Mouse (Mus musculus): Measurements from ENCODE around the gene Cog2. TPM values are rescaled to one million over a fixed set of nuclear protein-coding genes. Genes with fewer than 3 reads are reported as not detected.

The Cog2 gene
- polyA plus RNA-seq, 1 experiment from 2014 or later = 24.6 TPM

DNA sequence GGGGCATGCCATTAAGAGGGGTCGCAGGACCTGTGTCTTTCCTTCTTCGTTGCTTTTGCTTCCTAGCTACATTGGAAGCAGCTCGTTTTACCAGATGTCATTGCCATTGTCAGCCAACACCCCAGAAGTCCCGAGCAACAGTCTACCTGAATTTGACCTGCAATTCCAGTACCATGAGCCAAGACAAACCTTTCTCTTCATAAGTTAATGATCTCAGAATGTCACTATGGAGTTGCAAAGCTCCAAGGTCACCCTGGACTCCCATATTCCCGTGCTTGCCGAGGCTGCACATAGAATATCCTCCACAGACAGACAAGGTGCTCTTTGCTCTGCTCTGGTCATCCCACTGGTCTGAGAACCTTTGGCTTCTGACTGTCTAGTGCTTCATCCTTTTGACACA, 46.6 kb downstream of the Cog2 start:
- ATAC-seq (replicated peaks; ENCODE audit: insufficient number of reproducible peaks, low FRiP score, low TSS enrichment) = no peak
- no peak overlapping the region for H3K9ac ChIP-seq (ENCODE audit: low read depth, low read length)
- WGBS (ENCODE audit: insufficient replicate concordance) = 82% methylated on average over 6 of the region's 6 CpGs

DNA sequence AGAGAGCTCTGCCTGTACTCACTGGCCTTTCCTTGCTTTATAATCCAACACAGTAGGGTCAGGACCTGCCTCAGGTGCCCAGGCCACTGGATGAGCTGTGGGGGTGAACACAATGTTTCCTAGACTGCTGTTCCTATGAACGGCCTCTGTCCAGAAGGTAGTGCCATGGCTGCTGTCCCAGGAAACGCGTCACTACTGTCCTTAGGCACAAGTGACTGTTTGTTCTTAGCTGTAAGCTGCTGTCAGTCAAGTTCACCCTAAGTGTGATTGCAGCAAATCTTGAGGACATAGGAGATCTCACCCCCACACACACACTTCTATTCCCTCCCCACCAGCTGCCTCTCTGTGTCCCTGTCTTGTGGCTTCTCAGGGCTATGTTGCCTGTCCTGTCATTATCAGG, 47.0 kb downstream of the Cog2 start:
- no peaks in the 10 kb centered on the region for H3K36me3 ChIP-seq (ENCODE audit: control insufficient read depth, insufficient read depth, low read length)
- H3K4me3 ChIP-seq (ENCODE audit: low read depth, low read length) = no peak overlapping the region
- no peak overlapping the region for H3K27ac ChIP-seq (ENCODE audit: low read depth, low read length)
- no peak overlapping the region for H3K9ac ChIP-seq (ENCODE audit: low read depth, low read length)
- no peak for ATAC-seq (replicated peaks; ENCODE audit: insufficient number of reproducible peaks, low FRiP score, low TSS enrichment)
- H3K27me3 ChIP-seq (ENCODE audit: control insufficient read depth, insufficient read depth, low read length) = peaks cover 2% of the 10 kb centered on the region; the same call in 1 of the 2 replicates
- 71% methylated on average over 3 of the region's 3 CpGs for WGBS (ENCODE audit: insufficient replicate concordance)
- H3K9me3 ChIP-seq (replicated peaks; ENCODE audit: control insufficient read depth, low read length) = no peaks in the 10 kb centered on the region
- H3K4me2 ChIP-seq = no peak overlapping the region
- H3K4me1 ChIP-seq (ENCODE audit: control insufficient read depth, insufficient read depth, low read length) = peaks cover 8% of the 10 kb centered on the region; the same call in 1 of the 2 replicates

More for the DNA sequence above, 46.6 kb downstream of the Cog2 start:
- no peaks in the 10 kb centered on the region for H3K36me3 ChIP-seq (ENCODE audit: control insufficient read depth, insufficient read depth, low read length)
- no peaks in the 10 kb centered on the region for H3K9me3 ChIP-seq (replicated peaks; ENCODE audit: control insufficient read depth, low read length)
- H3K4me1 ChIP-seq (ENCODE audit: control insufficient read depth, insufficient read depth, low read length) = peaks cover 8% of the 10 kb centered on the region; the same call in 1 of the 2 replicates
- H3K27me3 ChIP-seq (ENCODE audit: control insufficient read depth, insufficient read depth, low read length) = peaks cover 2% of the 10 kb centered on the region; the same call in 1 of the 2 replicates
- no peak overlapping the region for H3K27ac ChIP-seq (ENCODE audit: low read depth, low read length)
- H3K4me2 ChIP-seq = no peak overlapping the region
- no peak overlapping the region for H3K4me3 ChIP-seq (ENCODE audit: low read depth, low read length)

GRCm38 (mm10) chr8:124569100-124569499, 48.5 kb downstream of the Cog2 start:
- no peak for ATAC-seq (replicated peaks; ENCODE audit: insufficient number of reproducible peaks, low FRiP score, low TSS enrichment)
- Histone ChIP-seq H3K4me1 (ENCODE audit: control insufficient read depth, insufficient read depth, low read length) (peaks cover 11% of the 10 kb centered on the region; the same call in 1 of the 2 replicates), H3K4me3 (ENCODE audit: low read depth, low read length) (no peak overlapping the region), H3K9me3 (replicated peaks; ENCODE audit: control insufficient read depth, low read length) (no peaks in the 10 kb centered on the region), H3K36me3 (ENCODE audit: control insufficient read depth, insufficient read depth, low read length) (no peaks in the 10 kb centered on the region), H3K9ac (ENCODE audit: low read depth, low read length) (no peak overlapping the region), H3K27me3 (ENCODE audit: control insufficient read depth, insufficient read depth, low read length) (no peaks in the 10 kb centered on the region), H3K4me2 (no peak overlapping the region), H3K27ac (ENCODE audit: low read depth, low read length) (no peak overlapping the region)
- 56% methylated on average over 2 of the region's 2 CpGs for WGBS (ENCODE audit: insufficient replicate concordance)

DNA sequence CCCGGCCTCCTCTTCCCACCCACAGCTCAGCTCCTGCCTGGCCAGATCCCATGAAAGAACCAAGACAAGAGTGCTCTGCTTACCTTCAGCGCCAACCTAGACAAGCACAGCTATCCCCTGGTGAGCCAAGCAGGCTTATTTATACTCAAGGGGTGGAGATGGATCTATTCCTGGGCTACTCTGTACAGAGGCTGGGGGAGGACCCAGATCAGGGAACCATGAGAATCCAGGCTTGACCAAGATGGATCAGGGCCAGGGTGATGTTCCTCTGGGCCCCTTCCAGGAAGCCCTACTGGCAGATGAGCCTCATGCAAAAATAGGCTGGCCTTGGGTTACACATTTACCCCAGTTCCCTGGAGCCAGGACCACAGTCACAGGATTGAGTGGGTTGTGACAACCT, 49.0 kb downstream of the Cog2 start, which contains the start of gene Agt:
Gene Agt (minus strand): TSS at position 114 of the 400 bp plus-strand sequence.
- H3K4me3 ChIP-seq (ENCODE audit: low read depth, low read length) = no peak within 1 kb of the TSS
- H3K9ac ChIP-seq (ENCODE audit: low read depth, low read length) = 0 out of 2 replicates have a peak within 1 kb of the TSS, but pooled peaks have one; percentile 28
- H3K9me3 ChIP-seq (replicated peaks; ENCODE audit: control insufficient read depth, low read length) = no peaks in the 10 kb centered on the region
- 61% methylated on average over 2 of the region's 2 CpGs for WGBS (ENCODE audit: insufficient replicate concordance)
- no peaks in the 10 kb centered on the region for H3K27me3 ChIP-seq (ENCODE audit: control insufficient read depth, insufficient read depth, low read length)
- peaks cover 11% of the 10 kb centered on the region; the same call in 1 of the 2 replicates for H3K4me1 ChIP-seq (ENCODE audit: control insufficient read depth, insufficient read depth, low read length)
- H3K27ac ChIP-seq (ENCODE audit: low read depth, low read length) = no peak within 1 kb of the TSS
- H3K36me3 ChIP-seq (ENCODE audit: control insufficient read depth, insufficient read depth, low read length) = no peaks in the 10 kb centered on the region
- no peak within 1 kb of the TSS for H3K4me2 ChIP-seq
- no peak for ATAC-seq (replicated peaks; ENCODE audit: insufficient number of reproducible peaks, low FRiP score, low TSS enrichment)

- H3K36me3 ChIP-seq (ENCODE audit: control insufficient read depth, insufficient read depth, low read length) = no peaks in the 10 kb centered on the region
- no peak overlapping the region for H3K4me3 ChIP-seq (ENCODE audit: low read depth, low read length)
- WGBS (ENCODE audit: insufficient replicate concordance) = 57% methylated on average over 8 of the region's 8 CpGs
- H3K4me2 ChIP-seq = no peak overlapping the region
- ATAC-seq (replicated peaks; ENCODE audit: insufficient number of reproducible peaks, low FRiP score, low TSS enrichment) = peak; percentile 43
- peak overlapping the region; percentile 65; the same call in 1 of the 2 replicates for H3K27ac ChIP-seq (ENCODE audit: low read depth, low read length)
- H3K9ac ChIP-seq (ENCODE audit: low read depth, low read length) = no peak overlapping the region
- H3K4me1 ChIP-seq (ENCODE audit: control insufficient read depth, insufficient read depth, low read length) = peaks cover 11% of the 10 kb centered on the region; the same call in 1 of the 2 replicates
- H3K27me3 ChIP-seq (ENCODE audit: control insufficient read depth, insufficient read depth, low read length) = no peaks in the 10 kb centered on the region
- H3K9me3 ChIP-seq (replicated peaks; ENCODE audit: control insufficient read depth, low read length) = no peaks in the 10 kb centered on the region
Observed at GRCm38 (mm10) chr8:124571732-124572429, 51.3 kb downstream of the Cog2 start.

DNA sequence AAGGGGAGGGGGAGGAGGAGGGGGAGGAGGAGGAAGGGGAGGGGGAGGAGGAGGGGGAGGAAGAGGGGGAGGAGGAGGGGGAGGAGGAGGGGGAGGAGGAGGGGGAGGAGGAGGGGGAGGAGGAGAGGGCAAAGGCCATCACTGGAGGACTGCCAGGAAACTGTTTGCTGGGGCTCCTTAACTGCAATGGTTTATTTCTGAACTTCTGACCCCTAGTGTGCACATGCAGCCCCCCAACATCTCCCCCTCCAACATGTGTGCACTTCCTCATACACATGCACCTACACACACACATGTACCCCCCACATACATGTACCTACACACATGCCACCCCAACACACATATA, 51.8 kb downstream of the Cog2 start:
- Histone ChIP-seq H3K4me1 (ENCODE audit: control insufficient read depth, insufficient read depth, low read length) (peaks cover 11% of the 10 kb centered on the region; the same call in 1 of the 2 replicates), H3K27ac (ENCODE audit: low read depth, low read length) (no peak overlapping the region), H3K4me3 (ENCODE audit: low read depth, low read length) (no peak overlapping the region), H3K27me3 (ENCODE audit: control insufficient read depth, insufficient read depth, low read length) (no peaks in the 10 kb centered on the region), H3K36me3 (ENCODE audit: control insufficient read depth, insufficient read depth, low read length) (no peaks in the 10 kb centered on the region), H3K4me2 (no peak overlapping the region), H3K9me3 (replicated peaks; ENCODE audit: control insufficient read depth, low read length) (no peaks in the 10 kb centered on the region), H3K9ac (ENCODE audit: low read depth, low read length) (no peak overlapping the region)
- ATAC-seq (replicated peaks; ENCODE audit: insufficient number of reproducible peaks, low FRiP score, low TSS enrichment) = no peak

DNA sequence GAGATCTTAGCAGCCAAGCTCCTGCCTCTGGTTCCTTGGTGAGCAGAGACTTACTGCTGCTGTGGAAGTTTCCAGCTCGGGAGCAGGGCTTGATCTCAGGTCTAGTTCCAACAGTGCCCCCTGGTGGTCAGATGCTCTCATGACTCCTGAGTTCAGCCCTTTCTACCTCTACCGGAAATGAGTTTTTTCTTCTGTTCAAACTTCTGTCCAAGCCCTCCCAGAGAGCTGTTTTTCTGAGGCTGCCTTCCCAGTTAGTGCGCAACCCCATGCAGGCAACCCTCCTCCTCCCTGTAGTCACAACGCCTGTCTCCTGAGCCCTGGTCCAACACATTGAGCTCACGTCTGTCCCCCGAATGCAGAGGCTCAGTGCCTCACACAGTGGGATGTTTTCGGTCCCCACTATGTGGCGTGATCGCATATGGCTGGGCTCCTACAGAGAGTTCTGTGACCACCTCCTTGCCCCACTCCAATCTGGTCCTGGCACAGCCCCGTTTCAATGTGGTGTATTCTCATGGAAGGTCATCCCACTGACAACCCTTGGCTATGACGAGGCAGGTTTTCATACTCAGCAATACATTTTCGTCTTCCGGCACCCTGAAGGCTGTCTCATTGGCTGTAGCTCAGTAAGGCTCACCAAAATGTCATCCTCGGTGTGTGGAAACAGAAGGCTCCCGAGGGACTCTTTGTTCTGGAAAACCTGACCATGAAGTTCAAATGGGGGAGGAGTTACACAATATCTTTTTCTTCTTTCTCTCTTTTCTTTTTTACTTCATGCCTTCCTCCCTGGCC, 53.2 kb downstream of the Cog2 start:
- no peaks in the 10 kb centered on the region for H3K9me3 ChIP-seq (replicated peaks; ENCODE audit: control insufficient read depth, low read length)
- no peaks in the 10 kb centered on the region for H3K27me3 ChIP-seq (ENCODE audit: control insufficient read depth, insufficient read depth, low read length)
- peak overlapping the region; percentile 3; the same call in 1 of the 2 replicates for H3K4me2 ChIP-seq
- H3K9ac ChIP-seq (ENCODE audit: low read depth, low read length) = peak overlapping the region; percentile 50; the same call in 1 of the 2 replicates
- no peaks in the 10 kb centered on the region for H3K36me3 ChIP-seq (ENCODE audit: control insufficient read depth, insufficient read depth, low read length)
- WGBS (ENCODE audit: insufficient replicate concordance) = 59% methylated on average over 15 of the region's 15 CpGs
- peaks cover 11% of the 10 kb centered on the region; the same call in 1 of the 2 replicates for H3K4me1 ChIP-seq (ENCODE audit: control insufficient read depth, insufficient read depth, low read length)
- H3K4me3 ChIP-seq (ENCODE audit: low read depth, low read length) = no peak overlapping the region
- H3K27ac ChIP-seq (ENCODE audit: low read depth, low read length) = peak overlapping the region; percentile 71; the same call in 1 of the 2 replicates
- ATAC-seq (replicated peaks; ENCODE audit: insufficient number of reproducible peaks, low FRiP score, low TSS enrichment) = no peak

DNA sequence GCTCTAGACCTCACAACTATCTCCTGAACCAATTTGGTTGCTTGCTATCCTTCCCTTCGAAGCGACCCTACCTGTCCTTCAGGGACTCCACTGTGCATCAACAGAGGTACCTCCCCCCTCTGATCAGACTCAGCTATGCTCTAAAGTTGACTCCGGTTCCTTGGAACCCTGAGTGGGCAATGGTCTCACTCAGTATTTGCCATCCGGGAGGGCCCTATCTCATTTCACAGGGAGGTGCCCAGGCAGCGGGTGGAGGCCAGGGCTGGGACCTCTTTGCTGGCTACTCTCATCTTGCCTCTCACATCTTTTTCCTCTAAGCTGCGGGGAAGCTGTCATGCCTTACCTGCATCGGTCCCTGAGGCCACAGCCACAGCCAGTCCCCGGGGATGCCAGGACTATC, 55.2 kb downstream of the Cog2 start, which contains the start of gene Capn9:
Gene Capn9 (plus strand): TSS at position 301 of the 400 bp plus-strand sequence.
- Histone ChIP-seq H3K27me3 (ENCODE audit: control insufficient read depth, insufficient read depth, low read length) (no peaks in the 10 kb centered on the region), H3K36me3 (ENCODE audit: control insufficient read depth, insufficient read depth, low read length) (no peaks in the 10 kb centered on the region), H3K9ac (ENCODE audit: low read depth, low read length) (no peak within 1 kb of the TSS), H3K9me3 (replicated peaks; ENCODE audit: control insufficient read depth, low read length) (no peaks in the 10 kb centered on the region), H3K27ac (ENCODE audit: low read depth, low read length) (no peak within 1 kb of the TSS), H3K4me1 (ENCODE audit: control insufficient read depth, insufficient read depth, low read length) (0 out of 2 replicates have a peak, but pooled peaks cover 6% of the 10 kb centered on the region), H3K4me2 (no peak within 1 kb of the TSS), H3K4me3 (ENCODE audit: low read depth, low read length) (no peak within 1 kb of the TSS)
- no peak for ATAC-seq (replicated peaks; ENCODE audit: insufficient number of reproducible peaks, low FRiP score, low TSS enrichment)
- WGBS (ENCODE audit: insufficient replicate concordance) = 80% methylated on average over 8 of the region's 8 CpGs

All from heart, embryonic 11.5 days (tissue).